Mouse (Mus musculus) stomach, embryonic 14.5 days (tissue): ENCODE measurements around the gene Nenf. TPM values are rescaled to one million over a fixed set of nuclear protein-coding genes. Genes with fewer than 3 reads are reported as not detected.
A peak's percentile ranks its signal among the peaks of the same experiment; 100 is the strongest.

Source experiments
- ATAC-seq: fragments of 200-750 bp; cut with Nextera tagmentation; 2 replicates; pipeline ENCODE4 v1.8.0; 2017; ENCODE audit warnings: low read depth, moderate TSS enrichment; ENCODE audit not compliant: insufficient number of reproducible peaks, insufficient read depth, low FRiP score
- H3K27ac ChIP-seq: fragments of 300-500 bp; sonication (generic); 2 replicates; pipeline ENCODE4 v1.5.1; 2014; ENCODE audit warnings: mild to moderate bottlenecking, low read length, moderate library complexity, mixed read lengths
- H3K27me3 ChIP-seq: fragments of 300-500 bp; sonication (generic); 2 replicates; pipeline ENCODE4 v1.6.1; 2014; ENCODE audit warnings: low read length, control low read depth, mixed read lengths; ENCODE audit not compliant: control insufficient read depth, insufficient read depth
- H3K36me3 ChIP-seq: fragments of 300-500 bp; sonication (generic); 2 replicates; pipeline ENCODE4 v1.6.1; 2014; ENCODE audit warnings: mild to moderate bottlenecking, control low read depth, low read length, moderate library complexity, mixed read lengths; ENCODE audit not compliant: control insufficient read depth, insufficient read depth
- H3K4me1 ChIP-seq: fragments of 300-500 bp; sonication (generic); 2 replicates; pipeline ENCODE4 v1.6.1; 2014; ENCODE audit warnings: low read length, control low read depth, mixed read lengths; ENCODE audit not compliant: control insufficient read depth, insufficient read depth
- H3K4me2 ChIP-seq: fragments of 300-500 bp; sonication (generic); replicated peaks from 2 replicates; pipeline ENCODE4 v1.6.1; 2014; ENCODE audit warnings: low read depth, low read length, control low read depth
- H3K4me3 ChIP-seq: fragments of 300-500 bp; sonication (generic); 2 replicates; pipeline ENCODE4 v1.5.1; 2014; ENCODE audit warnings: low read depth, low read length, control low read depth
- H3K9ac ChIP-seq: fragments of 300-500 bp; sonication (generic); replicated peaks from 2 replicates; pipeline ENCODE4 v1.6.1; 2014; ENCODE audit warnings: low read depth, mild to moderate bottlenecking, control low read depth, low read length, moderate library complexity, mixed read lengths
- H3K9me3 ChIP-seq: fragments of 300-500 bp; sonication (generic); 2 replicates; pipeline ENCODE4 v1.6.1; 2016; ENCODE audit warnings: low read depth, low read length, control low read depth; ENCODE audit not compliant: control insufficient read depth
- WGBS: fragments of 180-500 bp; shearing (Covaris S2); extraction: QIAGEN DNeasy Blood & Tissue Kit; methylation state at CpG from one replicate; pipeline ENCODE4 v1.1.7; 2014; 5-methylcytosine and 5-hydroxymethylcytosine counted together
- polyA plus RNA-seq: library from polyadenylated mRNA; unstranded; fragments of >200 nt; fragmentation: Nextera tagmentation; extraction: Ambion mirVana; gene quantifications from 2 replicates; pipeline ENCODE4 v1.2.1, GENCODE M21; 2014

The Nenf gene
- 140 and 154 TPM in 2 replicates for polyA plus RNA-seq

GRCm38 (mm10) chr1:191317591-191318196, at the start of gene Nenf:
Nenf (minus strand) TSS chr1:191318194.
- peak within 1 kb of the TSS; percentile 85 for H3K9ac ChIP-seq
- H3K4me1 ChIP-seq = peaks cover 7% of the 10 kb centered on the region; the same call in 1 of the 2 replicates
- no peaks in the 10 kb centered on the region for H3K27me3 ChIP-seq
- H3K9me3 ChIP-seq = no peaks in the 10 kb centered on the region
- peak; percentile 92 for ATAC-seq
- H3K4me3 ChIP-seq = peak within 1 kb of the TSS; percentile 60
- peak within 1 kb of the TSS; percentile 69 for H3K27ac ChIP-seq
- H3K36me3 ChIP-seq = no peaks in the 10 kb centered on the region
- WGBS = under 1% methylated on average over 54 of the region's 54 CpGs
- peak within 1 kb of the TSS; percentile 65 for H3K4me2 ChIP-seq

GRCm38 (mm10) chr1:191364477-191364876, 46.5 kb upstream of the Nenf start:
- ATAC-seq = no peak
- H3K9ac ChIP-seq = no peak overlapping the region
- H3K4me1 ChIP-seq = no peaks in the 10 kb centered on the region
- no peaks in the 10 kb centered on the region for H3K27me3 ChIP-seq
- WGBS = 74% methylated on average over 4 of the region's 4 CpGs
- no peak overlapping the region for H3K4me2 ChIP-seq
- H3K4me3 ChIP-seq = no peak overlapping the region
- H3K27ac ChIP-seq = no peak overlapping the region
- no peaks in the 10 kb centered on the region for H3K9me3 ChIP-seq
- H3K36me3 ChIP-seq = peaks cover 13% of the 10 kb centered on the region

GRCm38 (mm10) chr1:191362412-191362811, 44.4 kb upstream of the Nenf start:
- no peak overlapping the region for H3K27ac ChIP-seq
- peaks cover 20% of the 10 kb centered on the region; the same call in 1 of the 2 replicates for H3K36me3 ChIP-seq
- WGBS = 91% methylated on average over 6 of the region's 6 CpGs
- H3K9me3 ChIP-seq = no peaks in the 10 kb centered on the region
- H3K4me1 ChIP-seq = no peaks in the 10 kb centered on the region
- H3K9ac ChIP-seq = no peak overlapping the region
- no peaks in the 10 kb centered on the region for H3K27me3 ChIP-seq
- ATAC-seq = no peak
- H3K4me3 ChIP-seq = no peak overlapping the region
- H3K4me2 ChIP-seq = no peak overlapping the region

GRCm38 (mm10) chr1:191359478-191359877, 41.5 kb upstream of the Nenf start:
- no peak for ATAC-seq
- Histone ChIP-seq H3K9ac (no peak overlapping the region), H3K36me3 (peaks cover 39% of the 10 kb centered on the region), H3K4me3 (no peak overlapping the region), H3K4me1 (no peaks in the 10 kb centered on the region), H3K9me3 (no peaks in the 10 kb centered on the region), H3K27ac (no peak overlapping the region), H3K4me2 (no peak overlapping the region), H3K27me3 (no peaks in the 10 kb centered on the region)
- WGBS = 88% methylated on average over 7 of the region's 7 CpGs

GRCm38 (mm10) chr1:191356936-191357335, 38.9 kb upstream of the Nenf start:
- Histone ChIP-seq H3K36me3 (peaks cover 53% of the 10 kb centered on the region), H3K4me2 (no peak overlapping the region), H3K27ac (no peak overlapping the region), H3K27me3 (no peaks in the 10 kb centered on the region), H3K9me3 (no peaks in the 10 kb centered on the region), H3K4me3 (no peak overlapping the region), H3K4me1 (no peaks in the 10 kb centered on the region), H3K9ac (no peak overlapping the region)
- 79% methylated on average over 1 of the region's 1 CpGs for WGBS
- ATAC-seq = no peak

- H3K4me2 ChIP-seq = no peak overlapping the region
- 96% methylated on average over 4 of the region's 4 CpGs for WGBS
- H3K9me3 ChIP-seq = no peaks in the 10 kb centered on the region
- no peaks in the 10 kb centered on the region for H3K27me3 ChIP-seq
- H3K4me1 ChIP-seq = peaks cover 6% of the 10 kb centered on the region; the same call in 1 of the 2 replicates
- H3K9ac ChIP-seq = no peak overlapping the region
- peaks cover 52% of the 10 kb centered on the region for H3K36me3 ChIP-seq
- no peak overlapping the region for H3K27ac ChIP-seq
- ATAC-seq = no peak
- no peak overlapping the region for H3K4me3 ChIP-seq
Measured at GRCm38 (mm10) chr1:191353836-191354235, 35.8 kb upstream of the Nenf start.

- Histone ChIP-seq H3K9me3 (no peaks in the 10 kb centered on the region), H3K4me3 (no peak overlapping the region), H3K9ac (no peak overlapping the region), H3K27me3 (no peaks in the 10 kb centered on the region), H3K4me1 (peaks cover 11% of the 10 kb centered on the region; the same call in 1 of the 2 replicates), H3K4me2 (no peak overlapping the region), H3K27ac (no peak overlapping the region), H3K36me3 (peaks cover 47% of the 10 kb centered on the region)
- ATAC-seq = no peak
- 62% methylated on average over 14 of the region's 14 CpGs for WGBS
Measured at GRCm38 (mm10) chr1:191352786-191353488, 34.9 kb upstream of the Nenf start.

GRCm38 (mm10) chr1:191350355-191350754, 32.4 kb upstream of the Nenf start:
- H3K27ac ChIP-seq = no peak overlapping the region
- WGBS = 90% methylated on average over 5 of the region's 5 CpGs
- H3K36me3 ChIP-seq = peaks cover 39% of the 10 kb centered on the region
- no peak for ATAC-seq
- H3K9ac ChIP-seq = no peak overlapping the region
- H3K4me2 ChIP-seq = no peak overlapping the region
- no peaks in the 10 kb centered on the region for H3K9me3 ChIP-seq
- peaks cover 11% of the 10 kb centered on the region; the same call in 1 of the 2 replicates for H3K4me1 ChIP-seq
- no peaks in the 10 kb centered on the region for H3K27me3 ChIP-seq
- H3K4me3 ChIP-seq = no peak overlapping the region
